Mouse (Mus musculus) mesoderm, embryonic 11.5 days (tissue): ENCODE data around the gene Dis3l.

Source experiments
- DNase-seq: peaks from one replicate; pipeline ENCODE4 v3.0.0-alpha.2; 2012; ENCODE audit warnings: low read depth, low spot score

The Dis3l gene

GRCm38 (mm10) chr9:64341254-64341566, at the start of gene Dis3l:
Gene Dis3l (minus strand): TSS chr9:64341288.
- no peak for DNase-seq

DNA sequence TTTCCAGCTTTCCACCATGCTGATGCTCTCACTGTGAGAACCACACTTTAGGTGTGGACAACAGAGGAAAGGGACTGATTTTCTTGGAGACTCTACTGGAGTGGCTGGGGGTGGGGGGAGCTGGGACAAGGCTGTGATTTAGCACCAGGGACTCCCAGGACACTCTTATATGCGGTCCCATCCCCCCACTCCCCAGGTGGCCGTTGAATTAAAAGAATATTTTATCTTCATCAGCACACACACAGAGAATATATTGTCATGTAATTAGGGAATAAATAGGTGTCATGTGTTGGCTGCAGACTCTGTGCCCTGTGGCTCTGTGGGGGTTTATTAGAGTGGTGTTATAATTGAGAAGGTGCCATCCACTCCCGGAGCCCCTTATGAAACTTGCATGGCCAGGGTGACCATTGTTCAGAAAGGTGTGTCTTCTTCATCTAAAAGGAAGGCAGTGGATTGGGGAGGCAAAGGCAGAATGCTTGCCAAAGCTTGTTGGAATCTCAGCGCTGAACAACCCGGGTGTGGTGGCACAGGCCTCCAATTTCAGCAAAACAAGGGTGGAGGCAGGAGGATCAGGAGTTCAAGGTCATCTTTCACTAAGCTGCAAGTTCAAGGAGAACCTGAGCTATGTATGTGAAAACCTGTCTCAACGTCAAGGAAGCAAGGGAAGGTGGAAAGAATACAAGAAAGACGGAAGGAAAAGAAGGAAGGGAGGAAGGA, 48.6 kb upstream of the Dis3l start:
- DNase-seq, result no peak

- DNase-seq, result no peak
These were observed 45.6 kb upstream of the Dis3l start for GRCm38 (mm10) chr9:64386466-64387211.

DNA sequence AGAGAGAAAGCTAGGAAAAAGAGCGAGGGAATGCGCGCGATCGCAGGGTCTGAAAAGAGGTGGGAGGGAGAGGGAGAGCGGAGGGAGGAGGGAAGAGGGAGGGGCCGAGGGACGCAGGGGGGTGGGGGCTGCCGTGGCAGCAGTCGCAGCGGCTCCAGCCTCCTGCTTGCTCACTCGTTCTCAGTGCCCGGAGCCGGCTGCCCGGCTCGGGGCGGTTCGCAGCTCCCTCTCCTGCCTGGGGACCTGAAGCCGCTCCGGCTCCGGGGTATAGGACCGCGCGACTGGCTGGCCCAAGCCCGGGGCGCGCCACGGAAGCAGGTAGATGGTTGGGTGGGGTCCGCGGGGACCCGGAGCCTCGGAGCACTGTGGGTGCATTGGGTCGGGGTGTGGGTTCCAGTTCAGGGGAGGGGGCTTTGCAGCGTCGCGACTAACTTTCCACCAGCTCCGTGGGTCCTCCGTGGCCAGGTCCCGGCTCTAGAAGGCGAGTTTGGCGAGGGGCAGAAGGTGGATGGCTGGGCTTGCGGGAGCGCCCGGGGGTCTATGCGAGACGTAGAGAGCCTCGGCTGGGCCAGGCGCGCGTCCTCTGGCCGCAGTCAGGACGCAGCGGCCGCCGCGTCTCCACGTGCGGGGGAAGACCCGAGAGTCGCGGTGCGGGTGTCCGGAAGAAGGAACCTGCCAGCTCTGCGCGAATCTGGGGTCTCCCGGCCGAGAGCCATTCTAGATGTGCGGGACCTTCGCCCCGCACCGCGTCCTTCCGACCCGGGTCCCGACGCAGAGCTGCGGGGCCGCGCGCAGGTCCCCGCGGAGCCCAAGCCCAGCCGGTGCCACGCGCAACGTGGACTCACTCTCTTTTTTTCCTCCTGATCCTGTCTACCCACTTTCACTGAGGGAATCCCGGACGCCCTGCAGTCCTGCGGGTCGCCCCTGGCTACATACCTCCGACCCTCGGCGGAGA, 44.7 kb upstream of the Dis3l start, which contains the start of gene Megf11:
Gene Megf11 (plus strand): TSS at position 116 of the 955 bp plus-strand sequence.
- DNase-seq, result peak; percentile 67

DNA sequence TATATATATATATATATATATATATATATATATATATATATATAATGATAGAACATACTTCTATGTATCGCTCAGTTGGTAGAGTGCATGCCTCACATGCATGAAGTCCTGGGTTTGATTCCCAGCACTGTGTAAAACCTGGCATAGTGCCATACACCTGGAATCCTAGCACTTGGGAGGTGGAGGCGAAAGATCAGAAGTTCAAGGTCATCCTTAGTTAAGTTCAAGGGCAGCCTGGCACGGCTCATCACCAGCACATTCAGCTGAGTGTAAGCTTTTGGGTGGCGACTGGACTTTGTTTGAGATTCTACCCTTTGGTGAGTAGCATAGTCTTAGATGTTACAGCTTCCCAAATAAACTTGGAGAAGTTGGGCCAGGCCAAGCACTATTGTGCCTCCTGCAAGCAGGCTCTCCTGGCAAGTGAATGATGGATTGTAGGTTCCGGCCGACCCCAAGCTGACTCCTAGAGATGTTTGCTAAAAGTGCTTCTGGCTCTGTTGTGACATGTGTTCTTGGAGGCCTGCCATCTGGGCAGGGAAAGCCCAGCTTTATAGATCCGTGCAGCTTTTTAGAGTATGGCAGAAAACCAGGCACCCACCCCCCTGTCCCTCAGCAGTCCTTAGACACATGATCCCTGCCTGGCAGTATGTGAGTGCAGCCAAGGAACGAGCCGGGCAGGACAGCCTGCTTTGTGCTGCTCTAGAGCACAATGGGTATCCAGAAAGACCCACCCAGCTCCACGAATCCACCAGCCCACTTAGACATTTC, 42.1 kb upstream of the Dis3l start:
- DNase-seq, result no peak

GRCm38 (mm10) chr9:64376380-64376779, 35.3 kb upstream of the Dis3l start:
- DNase-seq, result no peak

DNA sequence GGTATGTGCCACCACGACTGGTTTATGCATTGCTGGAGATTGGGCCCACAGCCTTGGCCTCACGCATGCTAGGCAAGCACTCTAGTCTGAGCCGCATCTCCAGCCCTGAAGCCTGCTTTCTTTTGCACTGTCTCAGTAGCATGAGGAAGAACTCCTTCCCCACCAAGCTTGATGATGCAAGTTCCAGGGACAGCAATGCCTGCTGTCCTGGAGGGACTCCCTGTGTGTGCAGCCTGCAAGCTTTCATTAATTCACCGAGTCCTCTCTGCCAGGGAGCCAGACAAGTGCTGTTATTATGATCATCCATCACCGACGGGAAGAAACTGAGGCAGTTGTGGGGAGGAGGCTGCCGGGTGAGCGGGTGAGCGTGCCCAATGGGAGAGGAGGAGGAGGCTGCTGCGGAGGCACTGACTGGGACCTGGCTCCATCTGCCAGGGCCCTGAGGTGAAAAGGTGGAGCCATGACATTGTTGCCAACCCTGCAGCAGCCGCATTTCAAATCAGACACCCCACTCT, 30.3 kb upstream of the Dis3l start:
- no peak for DNase-seq

DNA sequence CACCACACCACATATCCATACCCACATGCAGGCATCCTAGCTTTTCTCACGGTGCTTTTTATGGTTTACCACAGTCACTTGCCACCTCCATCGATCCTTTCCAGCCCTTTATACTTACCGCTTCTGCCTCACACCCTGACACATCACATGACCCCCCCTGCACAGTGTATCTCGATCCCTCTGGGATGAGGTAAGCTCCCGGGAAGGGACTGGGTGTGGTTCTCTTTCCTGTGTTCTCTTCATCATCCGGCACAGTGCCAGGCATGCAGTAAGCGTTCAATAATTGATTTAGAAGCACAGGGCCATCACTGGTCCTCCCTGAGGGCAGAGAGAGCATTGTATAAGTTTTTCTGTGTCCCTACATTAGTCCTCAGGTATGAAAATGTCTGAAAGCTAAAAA, 28.8 kb upstream of the Dis3l start:
- no peak for DNase-seq

DNA sequence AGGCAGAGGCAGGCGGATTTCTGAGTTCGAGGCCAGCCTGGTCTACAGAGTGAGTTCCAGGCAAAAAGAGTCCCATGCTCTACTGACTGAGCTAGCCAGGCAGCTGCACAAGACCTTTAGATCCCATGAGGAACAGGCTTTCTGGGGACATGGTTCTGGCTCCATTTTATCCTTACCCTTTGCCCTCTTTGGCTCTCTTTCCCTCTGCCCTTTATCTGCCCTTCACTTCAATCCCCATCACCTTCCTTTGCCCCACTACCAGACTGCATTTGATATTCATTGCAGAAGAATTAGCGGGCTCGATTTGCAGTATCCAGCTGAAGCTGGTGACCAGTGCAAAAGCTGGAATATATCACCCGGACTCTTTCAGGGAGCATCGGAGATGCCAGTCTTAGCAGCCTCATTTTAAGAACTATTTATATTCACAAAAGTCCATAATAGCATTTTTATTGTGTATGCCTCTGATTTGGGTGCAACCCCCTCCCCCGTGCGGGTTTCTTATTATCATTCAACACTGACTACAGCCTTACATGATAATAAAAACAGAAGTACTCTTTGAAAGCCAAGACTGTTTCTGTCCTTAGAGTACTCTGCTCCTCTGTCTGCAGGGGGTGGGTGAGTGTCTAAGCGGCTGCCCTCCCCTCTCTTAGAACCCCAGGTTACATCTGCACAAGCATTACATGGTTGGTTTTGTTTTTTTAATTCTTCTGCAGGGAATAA, 20.3 kb upstream of the Dis3l start:
- no peak for DNase-seq

DNA sequence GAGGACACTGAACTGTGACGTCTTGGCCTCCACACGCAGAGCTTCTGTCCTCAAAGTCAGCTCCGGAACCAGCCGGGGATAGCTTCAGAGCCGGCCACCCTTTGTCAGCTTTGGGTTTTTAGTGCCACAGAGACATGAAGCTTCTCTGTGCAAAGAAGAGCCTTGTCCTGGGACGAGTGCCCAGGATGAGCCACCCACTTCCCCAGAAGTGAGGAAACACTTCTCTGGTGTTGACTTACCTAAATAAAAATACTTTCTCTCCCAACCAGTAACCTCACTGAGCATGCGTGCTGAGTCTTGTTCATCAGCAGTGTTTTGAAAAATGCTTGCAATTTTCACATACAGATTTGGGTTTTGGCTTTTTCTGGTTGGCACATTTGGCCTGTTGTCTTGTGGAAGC, 14.5 kb upstream of the Dis3l start:
- DNase-seq, result no peak

DNA sequence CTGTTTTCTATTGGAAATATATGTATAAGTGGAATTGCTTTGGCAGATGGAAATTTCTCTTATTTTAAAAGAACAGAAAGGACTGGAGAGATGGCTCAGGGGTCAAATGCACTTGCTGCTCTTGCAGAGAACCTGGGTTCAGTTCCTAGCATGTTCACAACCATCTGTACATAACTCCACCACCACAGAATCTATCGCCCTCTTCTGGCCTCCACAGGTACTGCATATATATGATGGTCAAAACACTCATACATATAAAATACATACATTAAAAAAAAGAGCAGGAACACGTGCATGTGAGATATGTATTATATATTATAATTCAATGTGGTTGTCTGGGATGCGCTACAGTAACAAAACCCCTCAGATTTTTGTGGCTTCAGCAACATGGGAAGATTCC, 10.1 kb upstream of the Dis3l start:
- DNase-seq, result peak; percentile 30

- no peak for DNase-seq
These were observed 8.4 kb upstream of the Dis3l start for GRCm38 (mm10) chr9:64349490-64349889.

- DNase-seq, result peak; percentile 40
These were observed 6.3 kb upstream of the Dis3l start for GRCm38 (mm10) chr9:64347377-64347776.

- no peak for DNase-seq
These were observed 4.8 kb upstream of the Dis3l start for GRCm38 (mm10) chr9:64345931-64346330.

GRCm38 (mm10) chr9:64343656-64344055, 2.6 kb upstream of the Dis3l start:
- no peak for DNase-seq

GRCm38 (mm10) chr9:64341671-64342070, 583 bp upstream of the Dis3l start:
- DNase-seq, result no peak

DNA sequence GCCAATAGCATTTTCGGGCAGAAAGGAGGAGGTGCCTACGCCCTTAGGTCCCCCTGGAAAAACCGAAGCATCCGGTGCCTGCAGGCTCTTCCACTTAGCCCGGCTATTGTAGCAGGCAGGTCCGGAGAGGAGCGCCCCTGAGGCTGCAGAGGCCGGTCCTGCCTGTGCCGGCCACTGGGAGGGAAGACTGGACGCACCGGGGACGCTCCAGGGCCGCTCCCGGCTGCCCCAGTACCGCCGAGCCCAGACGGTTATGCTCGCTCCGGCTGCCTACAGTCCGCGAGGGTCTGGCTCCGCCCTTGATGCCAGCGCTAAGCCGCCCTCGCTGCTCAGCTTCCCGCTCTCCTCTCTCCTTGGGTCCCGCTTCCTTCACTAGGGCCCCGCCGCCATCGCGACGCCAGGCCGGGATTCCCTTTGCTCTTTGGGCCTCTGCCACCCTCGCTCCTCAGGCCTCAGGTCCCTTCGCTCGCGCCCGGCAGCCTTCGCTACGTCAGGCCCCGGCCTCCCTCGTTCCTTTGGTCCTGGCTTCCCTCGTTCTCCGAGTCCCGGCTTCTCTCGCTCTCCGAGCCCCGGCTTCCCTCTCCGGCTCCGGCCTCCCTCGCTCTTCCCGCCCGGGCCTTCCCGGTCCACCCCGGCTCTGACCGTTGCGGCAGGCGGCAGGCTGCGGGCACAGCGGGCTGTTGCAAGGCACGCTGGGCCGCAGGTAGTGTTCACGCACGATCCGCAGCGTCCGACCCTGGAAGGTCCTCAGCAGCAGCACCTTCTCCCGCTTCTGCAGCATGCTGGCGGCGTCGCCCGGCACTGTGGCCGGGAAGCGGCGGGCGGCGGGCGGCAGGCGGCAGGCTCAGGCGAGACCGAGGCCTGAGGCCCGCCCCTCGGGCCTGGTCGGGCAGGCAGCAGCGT, 486 bp downstream of the Dis3l start:
- DNase-seq, result peak; percentile 74

DNA sequence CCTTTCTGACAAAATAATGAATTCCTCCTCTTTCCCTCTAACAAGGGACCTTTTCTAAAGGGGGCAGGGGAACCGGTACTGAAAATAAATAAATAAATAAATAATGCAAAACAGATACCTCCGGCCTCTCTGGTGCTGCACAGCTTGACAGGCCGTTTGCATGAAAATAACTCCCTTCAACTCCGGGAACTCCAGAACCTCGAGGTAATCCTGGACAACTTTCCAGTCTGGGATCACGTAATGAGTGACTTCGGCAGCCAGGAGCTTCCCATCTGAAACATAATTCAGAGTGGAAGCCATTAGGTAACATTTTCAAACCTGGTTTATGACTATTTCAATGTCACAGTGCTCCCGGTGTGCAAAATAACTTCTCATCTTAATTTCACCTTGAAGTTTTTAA, 1.7 kb downstream of the Dis3l start:
- no peak for DNase-seq

- no peak for DNase-seq
These were observed 5.3 kb downstream of the Dis3l start for GRCm38 (mm10) chr9:64335825-64336224.
